Mouse (Mus musculus) embryonic stem cell, embryonic (primary cell): ENCODE data around the gene Clcnka.

Experiments used
- CTCF ChIA-PET, 4 experiments: fragments of 300-600 bp in 2 of 4; fragments of 350-600 bp in 2 of 4; sonication (Branson Sonifier 250); formaldehyde crosslinking; loops; one replicate each; lab custom pipeline; 2022; ENCODE audit warnings: inconsistent platforms in 2 of 4; lab: Charles Lee
- POLR2A ChIA-PET, 4 experiments: fragments of 300-600 bp in 2 of 4; fragments of 350-600 bp in 2 of 4; sonication (Branson Sonifier 250); formaldehyde crosslinking; loops; one replicate each; lab custom pipeline; 2022; ENCODE audit warnings: antibody characterized with exemption in 4 of 4, inconsistent platforms in 1 of 4; lab: Charles Lee

Gene Clcnka

GRCm38 (mm10) chr4:141367997-141368791 lies 30.3 kb downstream of the Clcnka start, which contains the start of gene Fam131c:
TSS of gene Fam131c (plus strand) at chr4:141368220.
- CTCF ChIA-PET: interaction anchor here in 3 of 4 experiments (0.5 to 1.8 kb wide), 11 partner anchors 16 to 681 kb away, joined by 3 to 8 read pairs (median 3); no protein-coding TSS in a partner anchor
- POLR2A ChIA-PET: interaction anchor here in 3 of 4 experiments (0.6 to 2.2 kb wide), 27 partner anchors 10 to 355 kb away, joined by 3 to 9 read pairs (median 4); partner anchors contain the start of genes Ddi2 (in 1 of the 3), Fbxo42 (in 1 of the 3) and Szrd1 (in 1 of the 3)

GRCm38 (mm10) chr4:141365876-141366275 lies 32.6 kb downstream of the Clcnka start:
- ChIA-PET POLR2A (interaction anchor here in 1 of 4 experiments (1.4 kb wide), 1 partner anchor 87 kb away, joined by 3 read pairs; no protein-coding TSS in a partner anchor), CTCF (interaction anchor here in 1 of 4 experiments (0.6 kb wide), 1 partner anchor 327 kb away, joined by 4 read pairs; no protein-coding TSS in a partner anchor)

GRCm38 (mm10) chr4:141365126-141365525 lies 33.4 kb downstream of the Clcnka start:
- ChIA-PET POLR2A (interaction anchor here in 1 of 4 experiments (1.6 kb wide), 1 partner anchor 60 kb away, joined by 3 read pairs; no protein-coding TSS in a partner anchor), CTCF (interaction anchor here in 1 of 4 experiments (0.8 kb wide), 1 partner anchor 8 kb away, joined by 3 read pairs; no protein-coding TSS in a partner anchor)

- ChIA-PET POLR2A (interaction anchor here (0.6 to 7.7 kb wide), 13 partner anchors 19 to 237 kb away, joined by 3 to 69 read pairs (median 4); partner anchors contain the start of gene Epha2 (in 1 of the 4)), CTCF (interaction anchor here (0.6 to 6.7 kb wide), 29 partner anchors 11 to 1429 kb away, joined by 3 to 145 read pairs (median 4); no protein-coding TSS in a partner anchor)
Measured at GRCm38 (mm10) chr4:141362937-141363548, 35.5 kb downstream of the Clcnka start.

- CTCF ChIA-PET: interaction anchor here (0.5 to 6.7 kb wide), 77 partner anchors 9 to 1894 kb away, joined by 3 to 145 read pairs (median 4); partner anchors contain the start of genes Fbxo42 (in 2 of the 4), Necap2 (in 1 of the 4) and Rsg1 (in 1 of the 4)
- POLR2A ChIA-PET: interaction anchor here in 3 of 4 experiments (0.7 to 7.7 kb wide), 33 partner anchors 12 to 215 kb away, joined by 3 to 69 read pairs (median 4); partner anchors contain the start of genes Epha2 (in 1 of the 3) and Fbxo42 (in 1 of the 3)
Measured at GRCm38 (mm10) chr4:141360846-141361245, 37.7 kb downstream of the Clcnka start.

GRCm38 (mm10) chr4:141359222-141359621 lies 39.3 kb downstream of the Clcnka start:
- POLR2A ChIA-PET: interaction anchor here (0.6 to 7.7 kb wide), 14 partner anchors 14 to 113 kb away, joined by 3 to 69 read pairs (median 9); partner anchors contain the start of gene Epha2 (in 1 of the 4)
- CTCF ChIA-PET: interaction anchor here in 3 of 4 experiments (0.5 to 6.7 kb wide), 6 partner anchors 85 to 549 kb away, joined by 3 to 145 read pairs (median 9); partner anchors contain the start of gene Padi3 (in 1 of the 3)

- CTCF ChIA-PET: interaction anchor here in 3 of 4 experiments (0.7 to 6.7 kb wide), 9 partner anchors 10 to 211 kb away, joined by 3 to 145 read pairs (median 4); no protein-coding TSS in a partner anchor
- POLR2A ChIA-PET: interaction anchor here (0.5 to 7.7 kb wide), 24 partner anchors 10 to 191 kb away, joined by 3 to 69 read pairs (median 6); partner anchors contain the start of gene Epha2 (in 1 of the 4)
Measured at GRCm38 (mm10) chr4:141357811-141358210, 40.7 kb downstream of the Clcnka start.

GRCm38 (mm10) chr4:141353868-141354267 lies 44.7 kb downstream of the Clcnka start:
- ChIA-PET POLR2A (interaction anchor here in 1 of 4 experiments (0.7 to 1.0 kb wide), 2 partner anchors 13 to 70 kb away, joined by 3 read pairs; no protein-coding TSS in a partner anchor), CTCF (interaction anchor here in 1 of 4 experiments (0.7 kb wide), 1 partner anchor 893 kb away, joined by 4 read pairs; no protein-coding TSS in a partner anchor)

GRCm38 (mm10) chr4:141352986-141353385 lies 45.5 kb downstream of the Clcnka start:
- POLR2A ChIA-PET: interaction anchor here in 1 of 4 experiments (1.1 kb wide), 1 partner anchor 36 kb away, joined by 3 read pairs; no protein-coding TSS in a partner anchor
- CTCF ChIA-PET: interaction anchor here in 2 of 4 experiments (0.7 to 2.5 kb wide), 2 partner anchors 8 to 79 kb away, joined by 3 to 8 read pairs; no protein-coding TSS in a partner anchor

GRCm38 (mm10) chr4:141351972-141352371 lies 46.6 kb downstream of the Clcnka start:
- ChIA-PET POLR2A (interaction anchor here in 1 of 4 experiments (1.4 kb wide), 1 partner anchor 77 kb away, joined by 3 read pairs; no protein-coding TSS in a partner anchor), CTCF (interaction anchor here in 2 of 4 experiments (1.7 to 2.5 kb wide), 2 partner anchors 9 kb away, joined by 8 read pairs; no protein-coding TSS in a partner anchor)

- ChIA-PET POLR2A (interaction anchor here in 2 of 4 experiments (0.6 to 1.6 kb wide), 3 partner anchors 46 to 278 kb away, joined by 3 to 5 read pairs (median 4); no protein-coding TSS in a partner anchor), CTCF (interaction anchor here in 1 of 4 experiments (2.0 to 3.2 kb wide), 2 partner anchors 11 to 145 kb away, joined by 4 to 9 read pairs; no protein-coding TSS in a partner anchor)
Measured at GRCm38 (mm10) chr4:141350015-141350414, 48.5 kb downstream of the Clcnka start.

- POLR2A ChIA-PET: interaction anchor here in 3 of 4 experiments (0.6 to 4.3 kb wide), 17 partner anchors 8 to 75 kb away, joined by 3 to 18 read pairs (median 4); no protein-coding TSS in a partner anchor
- CTCF ChIA-PET: interaction anchor here in 3 of 4 experiments (0.6 to 3.2 kb wide), 8 partner anchors 9 to 144 kb away, joined by 3 to 9 read pairs (median 4); no protein-coding TSS in a partner anchor
Measured at GRCm38 (mm10) chr4:141348616-141349015, 49.9 kb downstream of the Clcnka start.

- ChIA-PET CTCF (interaction anchor here in 3 of 4 experiments (0.7 to 2.4 kb wide), 6 partner anchors 10 to 94 kb away, joined by 3 to 7 read pairs (median 4); no protein-coding TSS in a partner anchor), POLR2A (interaction anchor here in 3 of 4 experiments (0.8 to 4.3 kb wide), 28 partner anchors 9 to 200 kb away, joined by 3 to 18 read pairs (median 4); partner anchors contain the start of gene Fbxo42 (in 1 of the 3))
Measured at GRCm38 (mm10) chr4:141347365-141347797, 51.1 kb downstream of the Clcnka start.

GRCm38 (mm10) chr4:141345219-141345618 lies 53.3 kb downstream of the Clcnka start:
- POLR2A ChIA-PET: interaction anchor here in 3 of 4 experiments (0.8 to 4.3 kb wide), 6 partner anchors 13 to 71 kb away, joined by 3 to 18 read pairs (median 8); no protein-coding TSS in a partner anchor
- CTCF ChIA-PET: interaction anchor here in 2 of 4 experiments (1.0 to 1.7 kb wide), 2 partner anchors 15 to 16 kb away, joined by 4 read pairs; no protein-coding TSS in a partner anchor

- CTCF ChIA-PET: no interaction called here
- POLR2A ChIA-PET: interaction anchor here in 2 of 4 experiments (0.8 to 1.3 kb wide), 4 partner anchors 17 to 727 kb away, joined by 3 to 4 read pairs (median 4); no protein-coding TSS in a partner anchor
Measured at GRCm38 (mm10) chr4:141343515-141343914, 55.0 kb downstream of the Clcnka start.

- ChIA-PET CTCF (interaction anchor here in 1 of 4 experiments (0.6 kb wide), 1 partner anchor 43 kb away, joined by 3 read pairs; no protein-coding TSS in a partner anchor), POLR2A (interaction anchor here in 1 of 4 experiments (0.6 to 1.7 kb wide), 3 partner anchors 12 to 67 kb away, joined by 3 to 6 read pairs (median 3); no protein-coding TSS in a partner anchor)
Measured at GRCm38 (mm10) chr4:141341477-141341876, 57.0 kb downstream of the Clcnka start.
